Mouse (Mus musculus) heart, embryonic 14.5 days (tissue): ENCODE results near the gene Mef2d. TPM values are rescaled to one million over a fixed set of nuclear protein-coding genes. Genes with fewer than 3 reads are reported as not detected.
A peak's percentile ranks its signal among the peaks of the same experiment; 100 is the strongest.

Experiments
- ATAC-seq: fragments of 200-750 bp; cut with Nextera tagmentation; 2 replicates; pipeline ENCODE4 v1.8.0; 2017; ENCODE audit warnings: low read depth, moderate TSS enrichment; ENCODE audit not compliant: insufficient number of reproducible peaks, insufficient read depth, low FRiP score
- H3K27ac ChIP-seq, 2 experiments: fragments of 200-500 bp in 1 of 2; fragments of 300-500 bp in 1 of 2; sonication (generic) in 1 of 2; replicated peaks in 1 of 2; 2 replicates each; pipeline ENCODE4 v1.5.1; 2012 to 2014; ENCODE audit warnings: low read depth in 2 of 2, low read length in 2 of 2, control low read depth in 1 of 2, mild to moderate bottlenecking in 1 of 2, mixed read lengths in 1 of 2; ENCODE audit not compliant: control insufficient read depth in 1 of 2, insufficient read depth in 1 of 2
- H3K27me3 ChIP-seq: fragments of 300-500 bp; sonication (generic); 2 replicates; pipeline ENCODE4 v1.6.1; 2014; ENCODE audit warnings: mild to moderate bottlenecking, low read length, control low read depth; ENCODE audit not compliant: control insufficient read depth, insufficient read depth
- H3K36me3 ChIP-seq: fragments of 300-500 bp; sonication (generic); 2 replicates; pipeline ENCODE4 v1.6.1; 2014; ENCODE audit warnings: mild to moderate bottlenecking, control low read depth, low read length, mixed read lengths; ENCODE audit not compliant: control insufficient read depth, insufficient read depth
- H3K4me1 ChIP-seq, 2 experiments: fragments of 200-500 bp in 1 of 2; fragments of 300-500 bp in 1 of 2; sonication (generic) in 1 of 2; 2 replicates each; pipeline ENCODE4 v1.6.1; 2012 to 2014; ENCODE audit warnings: low read length in 2 of 2, control low read depth in 1 of 2, mixed read lengths in 1 of 2; ENCODE audit not compliant: control insufficient read depth in 2 of 2, insufficient read depth in 2 of 2
- H3K4me2 ChIP-seq: fragments of 300-500 bp; sonication (generic); 2 replicates; pipeline ENCODE4 v1.6.1; 2014; ENCODE audit warnings: mild to moderate bottlenecking, low read length
- H3K4me3 ChIP-seq, 2 experiments: fragments of 200-500 bp in 1 of 2; fragments of 300-500 bp in 1 of 2; sonication (generic) in 1 of 2; 2 replicates each; pipeline ENCODE4 v1.5.1; 2012 to 2014; ENCODE audit warnings: low read length in 2 of 2, mild to moderate bottlenecking in 2 of 2, control low read depth in 1 of 2, low read depth in 1 of 2, moderate library complexity in 1 of 2; ENCODE audit not compliant: control insufficient read depth in 1 of 2, insufficient read depth in 1 of 2
- H3K9ac ChIP-seq: fragments of 300-500 bp; sonication (generic); 2 replicates; pipeline ENCODE4 v1.6.1; 2014; ENCODE audit warnings: mild to moderate bottlenecking, low read length
- H3K9me3 ChIP-seq: fragments of 300-500 bp; sonication (generic); 2 replicates; pipeline ENCODE4 v1.6.1; 2016; ENCODE audit warnings: low read length, control low read depth; ENCODE audit not compliant: control insufficient read depth
- WGBS: fragments of 180-500 bp; shearing (Covaris S2); extraction: QIAGEN DNeasy Blood & Tissue Kit; methylation state at CpG from one replicate; pipeline ENCODE4 v1.1.7; 2014; 5-methylcytosine and 5-hydroxymethylcytosine counted together
- polyA plus RNA-seq: library from polyadenylated mRNA; unstranded; fragments of >200 nt; fragmentation: Nextera tagmentation; extraction: Ambion mirVana; gene quantifications from 2 replicates; pipeline ENCODE4 v1.2.1, GENCODE M21; 2014

Mef2d gene
- polyA plus RNA-seq, 1 experiment from 2014 or later: 52.1 TPM

DNA sequence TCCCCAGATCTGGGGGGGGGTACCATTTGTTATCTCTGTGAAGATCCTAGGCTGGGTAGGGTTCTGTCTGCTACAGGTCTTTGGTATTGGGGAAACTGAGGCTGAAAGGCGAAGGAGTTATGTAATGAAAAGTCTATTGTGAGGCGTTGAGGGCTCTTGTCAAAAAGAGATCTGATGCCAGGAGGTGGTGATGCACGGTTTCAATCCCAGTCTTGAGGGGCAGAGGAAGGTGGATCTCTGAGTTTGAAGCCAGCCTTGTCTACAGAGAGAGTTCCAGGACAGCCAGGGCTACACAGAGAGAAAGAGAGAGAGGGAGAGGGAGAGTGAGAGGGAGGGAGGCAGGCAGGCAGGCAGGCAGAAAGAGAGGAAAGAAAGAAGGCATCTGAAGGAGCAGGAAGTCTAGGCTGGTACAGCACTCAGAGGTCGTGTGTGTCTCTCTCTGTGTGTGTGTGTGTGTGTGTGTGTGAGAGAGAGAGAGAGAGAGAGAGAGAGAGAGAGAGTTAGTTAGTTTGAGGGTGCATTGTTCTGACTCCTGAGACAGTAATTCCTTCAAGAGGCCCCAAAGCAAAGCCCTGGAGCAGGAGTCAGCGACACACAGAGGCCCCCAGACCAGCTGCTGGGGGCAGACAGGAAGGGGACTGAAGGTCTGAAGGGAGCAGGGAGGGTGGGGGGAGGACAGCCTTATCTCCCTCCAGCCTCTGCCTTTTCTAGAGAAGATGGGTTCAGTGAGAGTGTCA, 4.4 kb downstream of the Mef2d start:
- Histone ChIP-seq H3K4me1 (peaks cover 65 to 78% of the 10 kb centered on the region in 2 experiments), H3K4me3 (peak overlapping the region in 1 of 2 experiments; percentile 98; a peak in 1 of 4 replicates), H3K9me3 (no peaks in the 10 kb centered on the region), H3K27me3 (no peaks in the 10 kb centered on the region), H3K27ac (peak overlapping the region in 1 of 2 experiments; percentile 100; a peak in 3 of 4 replicates), H3K4me2 (peak overlapping the region; percentile 74), H3K9ac (peak overlapping the region; percentile 100), H3K36me3 (peaks cover 7% of the 10 kb centered on the region)
- 24% methylated on average over 5 of the region's 5 CpGs for WGBS
- ATAC-seq: no peak

DNA sequence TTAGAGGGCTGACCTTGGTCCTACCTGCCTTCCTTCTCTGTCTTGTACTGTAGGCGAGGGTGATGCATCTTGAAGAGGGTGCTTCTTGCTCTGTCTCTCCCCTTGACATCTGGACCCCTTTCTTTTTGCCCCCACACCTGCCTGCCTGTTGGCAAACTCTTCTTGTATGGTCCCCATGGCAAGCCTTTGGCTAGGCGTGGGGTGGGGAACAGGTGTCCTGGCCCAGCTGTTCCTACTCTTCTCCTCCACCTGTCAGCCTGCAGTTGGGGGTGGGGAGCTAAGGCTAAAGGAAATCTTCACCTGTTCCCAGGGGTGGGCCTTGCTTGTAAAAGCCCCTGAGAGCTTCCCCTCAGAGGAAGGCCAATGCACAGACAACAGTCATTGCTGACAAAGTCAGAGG, 5.3 kb downstream of the Mef2d start:
- ATAC-seq: no peak
- peak overlapping the region; percentile 38 to 100; a peak in 3 of 4 replicates for H3K27ac ChIP-seq
- peak overlapping the region; percentile 74; the same call in 1 of the 2 replicates for H3K4me2 ChIP-seq
- no peak overlapping the region for H3K4me3 ChIP-seq
- 76% methylated on average over 2 of the region's 2 CpGs for WGBS
- peaks cover 7% of the 10 kb centered on the region for H3K36me3 ChIP-seq
- no peaks in the 10 kb centered on the region for H3K9me3 ChIP-seq
- peak overlapping the region; percentile 81; the same call in 1 of the 2 replicates for H3K9ac ChIP-seq
- peaks cover 66 to 86% of the 10 kb centered on the region in 2 experiments for H3K4me1 ChIP-seq
- H3K27me3 ChIP-seq: no peaks in the 10 kb centered on the region

DNA sequence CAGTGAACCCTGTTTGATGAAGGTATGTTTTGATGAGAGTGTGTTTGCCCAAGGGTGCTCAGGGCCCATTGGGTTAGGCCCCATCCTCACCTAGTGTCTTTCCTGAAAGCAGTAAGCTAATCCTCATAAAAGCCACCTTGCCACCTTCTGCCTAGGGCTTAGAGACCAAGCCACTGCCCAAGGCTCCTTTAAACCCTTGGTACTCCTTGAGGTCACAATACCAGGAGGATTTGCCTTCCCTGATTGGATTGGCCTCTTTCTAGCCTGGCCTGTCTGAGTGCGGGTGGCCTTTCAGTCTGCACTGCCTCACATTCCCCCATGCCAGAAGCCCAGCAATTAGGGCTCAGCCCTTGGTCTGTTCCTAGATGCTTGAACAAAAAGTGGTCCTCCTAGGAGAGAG, 5.7 kb downstream of the Mef2d start:
- Histone ChIP-seq H3K27ac (peak overlapping the region; percentile 38 to 100; a peak in 3 of 4 replicates), H3K4me2 (peak overlapping the region; percentile 82; the same call in 1 of the 2 replicates), H3K27me3 (no peaks in the 10 kb centered on the region), H3K4me1 (peaks cover 66 to 88% of the 10 kb centered on the region in 2 experiments), H3K9me3 (no peaks in the 10 kb centered on the region), H3K4me3 (no peak overlapping the region), H3K36me3 (peaks cover 7% of the 10 kb centered on the region), H3K9ac (peak overlapping the region; percentile 81)
- no peak for ATAC-seq
- WGBS: 64% methylated on average over 1 of the region's 1 CpGs

DNA sequence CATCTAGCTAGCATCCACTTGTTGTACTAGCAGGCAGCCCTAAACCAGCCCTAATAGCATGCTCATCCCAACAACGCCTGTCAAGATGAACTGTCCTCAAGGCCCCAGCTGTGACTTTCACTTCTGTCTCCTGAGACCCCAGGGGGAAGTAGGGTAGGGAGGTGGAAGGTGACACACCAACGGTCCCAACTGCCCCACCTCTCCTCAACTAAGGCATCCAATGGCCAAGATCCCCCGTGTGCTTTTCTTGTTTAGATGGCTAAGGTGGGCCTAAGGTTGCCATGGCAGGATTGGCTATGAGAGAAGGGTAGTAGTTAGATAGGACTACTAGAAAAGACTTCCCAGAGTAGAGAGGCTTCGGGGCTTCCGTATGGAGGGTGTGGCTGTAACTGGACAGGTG, 6.2 kb downstream of the Mef2d start:
- H3K4me3 ChIP-seq: no peak overlapping the region
- peak overlapping the region; percentile 99 to 100 for H3K27ac ChIP-seq
- ATAC-seq: no peak
- H3K9me3 ChIP-seq: no peaks in the 10 kb centered on the region
- WGBS: 74% methylated on average over 5 of the region's 5 CpGs
- H3K36me3 ChIP-seq: peaks cover 7% of the 10 kb centered on the region
- no peaks in the 10 kb centered on the region for H3K27me3 ChIP-seq
- H3K4me1 ChIP-seq: peaks cover 66 to 92% of the 10 kb centered on the region in 2 experiments
- peak overlapping the region; percentile 82 for H3K4me2 ChIP-seq
- peak overlapping the region; percentile 81 for H3K9ac ChIP-seq

DNA sequence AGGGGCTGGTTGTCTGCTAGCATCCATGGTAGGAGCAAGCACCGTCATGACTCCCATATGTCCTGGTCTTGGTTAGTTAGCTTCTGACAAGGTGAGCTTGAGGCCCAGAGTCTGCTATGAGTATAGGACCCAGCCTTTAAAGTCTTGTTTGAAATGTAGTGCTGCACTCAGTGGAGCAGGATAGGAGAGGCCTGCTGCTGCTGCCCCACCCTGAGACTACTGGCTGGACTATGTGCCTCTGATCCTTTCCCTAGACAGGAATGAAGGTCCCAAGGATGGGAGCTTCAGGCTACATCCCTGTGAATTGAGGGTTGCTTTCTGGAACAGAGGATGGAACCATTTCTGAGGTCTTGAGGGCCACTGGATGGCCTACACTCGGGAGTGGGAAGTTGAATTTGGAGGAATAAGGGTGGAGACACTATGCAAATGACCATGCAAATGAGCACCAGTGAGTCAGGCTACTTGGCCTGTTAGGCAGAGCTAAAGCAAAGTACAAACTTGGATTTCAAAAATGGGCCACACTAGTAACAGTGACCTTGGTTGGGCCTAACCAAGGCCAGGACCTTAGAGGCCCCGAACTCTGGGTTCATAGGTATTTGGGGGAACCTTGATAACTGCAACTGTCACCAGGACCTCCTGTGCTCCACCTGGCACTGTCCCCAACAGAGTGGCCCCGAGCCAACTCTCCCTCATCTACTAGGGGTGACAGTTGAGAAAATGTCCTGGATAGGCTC, 6.8 kb downstream of the Mef2d start:
- H3K4me3 ChIP-seq: peak overlapping the region in 1 of 2 experiments; percentile 29; a peak in 2 of 4 replicates
- 27% methylated on average over 4 of the region's 4 CpGs for WGBS
- H3K4me2 ChIP-seq: peak overlapping the region; percentile 82
- peak; percentile 36; the same call in 1 of the 2 replicates for ATAC-seq
- peaks cover 7% of the 10 kb centered on the region for H3K36me3 ChIP-seq
- H3K27me3 ChIP-seq: no peaks in the 10 kb centered on the region
- H3K27ac ChIP-seq: peak overlapping the region; percentile 99 to 100
- peak overlapping the region; percentile 81 for H3K9ac ChIP-seq
- H3K9me3 ChIP-seq: no peaks in the 10 kb centered on the region
- peaks cover 66 to 94% of the 10 kb centered on the region in 2 experiments for H3K4me1 ChIP-seq

DNA sequence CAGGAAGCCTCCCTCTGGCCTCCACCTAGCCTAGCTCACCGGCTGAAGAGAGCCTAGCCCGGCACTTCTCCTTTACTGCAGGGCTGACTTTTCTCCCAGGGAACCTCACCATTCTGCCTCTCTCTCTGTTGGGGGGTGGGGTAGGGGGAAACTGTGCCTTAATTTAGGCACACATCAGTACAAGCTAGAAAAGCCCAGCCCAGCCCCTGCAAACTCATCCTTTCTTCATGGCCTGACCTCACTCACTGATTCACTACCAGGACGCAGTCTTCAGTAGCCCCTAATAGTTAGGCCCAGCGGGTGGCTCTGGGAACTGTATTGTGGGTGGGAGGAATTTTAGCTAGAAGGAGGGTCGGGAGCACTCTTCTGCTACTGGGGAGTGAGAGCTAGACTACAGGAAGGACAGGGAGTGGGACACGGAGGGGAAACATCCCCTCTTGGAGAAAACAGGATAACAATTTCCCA, 7.4 kb downstream of the Mef2d start:
- Histone ChIP-seq H3K9ac (peak overlapping the region; percentile 81), H3K27ac (peak overlapping the region; percentile 99 to 100), H3K9me3 (no peaks in the 10 kb centered on the region), H3K4me2 (peak overlapping the region; percentile 82), H3K27me3 (no peaks in the 10 kb centered on the region), H3K4me1 (peaks cover 65 to 88% of the 10 kb centered on the region in 2 experiments), H3K4me3 (peak overlapping the region; percentile 23 to 29), H3K36me3 (peaks cover 7% of the 10 kb centered on the region)
- WGBS: 7% methylated on average over 6 of the region's 6 CpGs
- no peak; the same call in 1 of the 2 replicates for ATAC-seq
